ENCODE assay signal across 9 mouse cellular contexts in genomic region chr11:18581078-18581800, GRCm38 (mm10).
DNase-seq lines count a peak whose midpoint lies in the region; ATAC-seq and TF ChIP-seq lines count a peak whose summit lies in the region.
"Had no signal": no experiment of that assay in that cellular context is flagged by ENCODE, and none has a peak within 500 bp of the region (broad histone marks: within the 10 kb centered on the region; RNA-seq: fewer than 3 reads in every experiment).

No protein-coding gene starts in this region.

- ATAC-seq in kidney, embryonic 14.5 days (ENCODE audit: low FRiP score, low TSS enrichment) = no peak
- peak; percentile 31; the same call in 1 of the 2 replicates for ATAC-seq in cerebellum, adult (ENCODE audit: insufficient number of reproducible peaks, low FRiP score, low TSS enrichment)
- ATAC-seq in kidney, postnatal 0 days (replicated peaks; ENCODE audit: low FRiP score, low read depth) = no peak
- no peak for ATAC-seq in activated CD4-positive, CD25-positive, alpha-beta regulatory T cell, adult 4 months

- H3K27ac ChIP-seq in kidney, embryonic 14.5 days (ENCODE audit: low read depth, low read length) = no peak overlapping the region
- H3K27ac ChIP-seq in kidney, postnatal 0 days = no peak overlapping the region
- H3K27ac ChIP-seq: limb, embryonic 12.5 days had no signal

- H3K9me3 ChIP-seq in kidney, embryonic 14.5 days (ENCODE audit: control insufficient read depth, low read length) = no peaks in the 10 kb centered on the region
- no peaks in the 10 kb centered on the region for H3K9me3 ChIP-seq in kidney, postnatal 0 days (replicated peaks; ENCODE audit: low read length)
- H3K9me3 ChIP-seq: limb, embryonic 12.5 days had no signal

- whole genome bisulfite sequencing in kidney, embryonic 14.5 days = 84% methylated on average over 8 of the region's 8 CpGs
- WGBS in kidney, postnatal 0 days = 82% methylated on average over 8 of the region's 8 CpGs

- DNase-seq in kidney, adult 18-20 months = peak; percentile 6
- DNase-seq in cerebellum, postnatal 10 days = peak; percentile 89 to 90
- peak; percentile 27 for DNase-seq in kidney, postnatal 0 days (ENCODE audit: low spot score)
- DNase-seq in retina, postnatal 1 day = no peak
- DNase-seq in MN1 (ENCODE audit: low spot score) = no peak

- no peaks in the 10 kb centered on the region for H3K36me3 ChIP-seq in kidney, embryonic 14.5 days (ENCODE audit: control insufficient read depth, insufficient read depth, low read length)
- no peaks in the 10 kb centered on the region for H3K36me3 ChIP-seq in kidney, postnatal 0 days (ENCODE audit: insufficient read depth, low read length)
- H3K36me3 ChIP-seq: limb, embryonic 12.5 days had no signal

- no peak overlapping the region for H3K9ac ChIP-seq in kidney, embryonic 14.5 days (ENCODE audit: low read depth, low read length)
- H3K9ac ChIP-seq in kidney, postnatal 0 days (ENCODE audit: low read depth, low read length) = no peak overlapping the region
- H3K9ac ChIP-seq: limb, embryonic 12.5 days had no signal

- H3K27me3 ChIP-seq in kidney, embryonic 14.5 days (ENCODE audit: control insufficient read depth, insufficient read depth, low read length) = no peaks in the 10 kb centered on the region
- H3K27me3 ChIP-seq in kidney, postnatal 0 days (ENCODE audit: insufficient read depth, low read length) = no peaks in the 10 kb centered on the region
- H3K27me3 ChIP-seq: limb, embryonic 12.5 days had no signal

- H3K4me3 ChIP-seq in kidney, embryonic 14.5 days (ENCODE audit: low read length) = no peak overlapping the region
- no peak overlapping the region for H3K4me3 ChIP-seq in kidney, postnatal 0 days (replicated peaks; ENCODE audit: low read depth, low read length)
- H3K4me3 ChIP-seq: limb, embryonic 12.5 days had no signal

- TF ChIP-seq CTCF in kidney, postnatal 0 days (IDR thresholded peaks at IDR 0.05; ENCODE audit: low read depth) = no peak

- H3K4me2 ChIP-seq in kidney, embryonic 14.5 days (replicated peaks; ENCODE audit: low read depth, low read length) = no peak overlapping the region
- H3K4me2 ChIP-seq in kidney, postnatal 0 days (ENCODE audit: low read length) = no peak overlapping the region
- H3K4me2 ChIP-seq: limb, embryonic 12.5 days had no signal

- H3K4me1 ChIP-seq in kidney, embryonic 14.5 days (ENCODE audit: control insufficient read depth, insufficient read depth, low read length) = 0 out of 2 replicates have a peak, but pooled peaks cover 4% of the 10 kb centered on the region
- no peaks in the 10 kb centered on the region for H3K4me1 ChIP-seq in kidney, postnatal 0 days (replicated peaks; ENCODE audit: insufficient read depth, low read length)
- H3K4me1 ChIP-seq: limb, embryonic 12.5 days had no signal

Comparison
In these comparisons a context has a peak if more than half of its experiments do, and no peak if none do; other contexts are left out.
1. DNase-seq: peak in kidney, adult 18-20 months (single experiment), cerebellum, postnatal 10 days (2 of 2) and kidney, postnatal 0 days (single experiment); none in retina, postnatal 1 day (single experiment) and MN1 (single experiment).